Mouse (Mus musculus) central nervous system, embryonic 14 days (tissue): Measurements from ENCODE around the gene Hdhd3. TPM values are rescaled to one million over a fixed set of nuclear protein-coding genes. Genes with fewer than 3 reads are reported as not detected.

ENCODE experiments used
- polyA plus RNA-seq: library from polyadenylated mRNA; depleted of rRNA; stranded (reverse); fragments of >200 nt; gene quantifications from 2 replicates; pipeline ENCODE4 v1.2.3, GENCODE M21; 2012; rRNA removed

Hdhd3 gene
- 5.9 and 6.4 TPM in 2 replicates for polyA plus RNA-seq

DNA sequence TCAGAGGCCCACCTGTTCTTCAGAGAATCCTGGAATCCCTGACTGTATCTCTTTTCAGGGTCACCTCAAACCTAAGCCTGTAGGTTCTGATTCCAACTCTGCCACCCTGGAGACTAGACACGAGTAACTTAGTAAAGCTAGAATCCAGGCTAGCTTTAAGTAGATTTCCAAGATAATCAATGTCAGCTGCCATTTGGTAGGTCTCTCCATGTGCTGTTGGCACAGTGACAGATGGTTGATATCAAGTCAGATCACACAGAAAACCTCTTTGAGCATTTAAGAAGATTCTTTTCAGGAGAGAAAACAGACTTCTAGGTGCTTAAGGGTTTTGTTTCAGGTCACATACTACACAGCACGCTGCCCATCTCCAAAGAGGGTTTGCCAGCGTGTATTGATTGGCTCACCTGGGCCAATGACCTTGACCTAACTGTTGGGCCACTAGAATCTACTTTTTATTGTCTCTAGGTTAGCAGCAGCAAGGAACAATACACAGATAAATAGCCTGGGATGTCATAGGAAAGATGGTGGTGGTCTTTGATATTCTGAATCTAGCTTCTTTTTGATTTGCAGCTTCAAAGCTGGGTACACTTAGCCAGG is at the start of gene Hdhd3:
Gene Hdhd3, minus strand, starts transcription at position 94 of the 597 bp plus-strand sequence.

DNA sequence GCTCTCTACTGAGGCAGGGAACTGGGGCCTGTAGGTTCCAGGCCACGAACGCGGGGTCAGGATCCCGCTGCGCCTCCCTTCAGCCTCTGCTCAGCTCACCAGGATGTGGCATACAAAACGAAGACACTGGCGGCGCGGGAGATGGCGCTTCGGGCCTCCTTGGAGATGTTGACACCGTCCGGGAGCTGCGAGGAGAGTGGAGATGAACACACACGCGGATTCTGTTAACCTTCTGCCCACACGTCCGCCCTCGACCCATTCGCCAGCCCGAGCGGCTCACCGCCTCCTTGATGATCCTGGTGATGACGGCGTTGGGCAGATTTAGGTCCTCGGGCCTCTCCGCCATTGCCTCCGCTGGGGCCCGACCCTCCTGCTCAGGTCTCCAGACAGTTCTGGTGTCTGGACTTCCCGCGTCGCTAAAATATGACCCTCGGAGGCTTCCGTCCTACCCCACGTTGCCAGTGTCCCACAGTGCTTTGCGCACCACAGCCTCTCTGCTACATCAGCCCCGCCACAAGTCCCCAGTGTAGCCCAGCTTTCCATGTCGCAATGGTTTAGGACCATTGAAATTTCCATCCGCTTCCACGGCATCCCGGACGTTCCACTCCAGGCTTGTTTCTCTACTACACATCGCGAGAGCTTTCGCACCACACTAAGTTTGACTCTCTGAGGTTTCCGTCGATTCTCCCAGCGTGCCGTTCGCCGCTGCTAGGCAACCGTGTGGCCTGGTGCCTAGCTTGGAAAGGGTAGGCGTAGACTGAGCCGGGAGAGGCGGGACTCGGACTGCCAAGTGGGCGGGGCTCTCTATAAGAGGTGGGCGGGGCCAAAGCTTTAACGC is 21.6 kb upstream of the Hdhd3 start, which contains the start of the genes Pole3 and 4933430I17Rik:
Gene Pole3, minus strand, starts transcription at position 418 of the 838 bp plus-strand sequence.
Gene 4933430I17Rik, plus strand, starts transcription at position 719 of the 838 bp plus-strand sequence.

DNA sequence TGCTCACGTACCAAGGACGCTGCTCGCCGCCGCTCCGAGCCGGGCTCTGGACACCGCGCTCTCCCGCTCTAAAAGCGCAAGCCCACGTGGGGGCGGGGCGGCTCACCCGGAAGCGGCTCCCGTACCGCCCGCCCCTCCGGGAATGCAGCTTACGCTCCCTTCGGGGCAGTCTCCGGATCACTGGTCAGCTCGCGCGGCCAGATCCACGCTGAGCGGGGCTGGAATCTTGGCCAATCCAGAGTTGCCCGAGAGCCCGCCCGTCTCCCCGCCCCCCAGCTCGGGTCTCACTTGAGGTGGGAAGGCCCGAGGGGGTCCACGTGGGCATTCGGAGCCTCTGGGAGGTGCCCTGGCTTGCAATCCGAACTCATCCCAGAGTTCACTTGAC is 16.6 kb upstream of the Hdhd3 start, which contains the start of gene Alad:
Gene Alad, minus strand, starts transcription at position 70 of the 385 bp plus-strand sequence.

DNA sequence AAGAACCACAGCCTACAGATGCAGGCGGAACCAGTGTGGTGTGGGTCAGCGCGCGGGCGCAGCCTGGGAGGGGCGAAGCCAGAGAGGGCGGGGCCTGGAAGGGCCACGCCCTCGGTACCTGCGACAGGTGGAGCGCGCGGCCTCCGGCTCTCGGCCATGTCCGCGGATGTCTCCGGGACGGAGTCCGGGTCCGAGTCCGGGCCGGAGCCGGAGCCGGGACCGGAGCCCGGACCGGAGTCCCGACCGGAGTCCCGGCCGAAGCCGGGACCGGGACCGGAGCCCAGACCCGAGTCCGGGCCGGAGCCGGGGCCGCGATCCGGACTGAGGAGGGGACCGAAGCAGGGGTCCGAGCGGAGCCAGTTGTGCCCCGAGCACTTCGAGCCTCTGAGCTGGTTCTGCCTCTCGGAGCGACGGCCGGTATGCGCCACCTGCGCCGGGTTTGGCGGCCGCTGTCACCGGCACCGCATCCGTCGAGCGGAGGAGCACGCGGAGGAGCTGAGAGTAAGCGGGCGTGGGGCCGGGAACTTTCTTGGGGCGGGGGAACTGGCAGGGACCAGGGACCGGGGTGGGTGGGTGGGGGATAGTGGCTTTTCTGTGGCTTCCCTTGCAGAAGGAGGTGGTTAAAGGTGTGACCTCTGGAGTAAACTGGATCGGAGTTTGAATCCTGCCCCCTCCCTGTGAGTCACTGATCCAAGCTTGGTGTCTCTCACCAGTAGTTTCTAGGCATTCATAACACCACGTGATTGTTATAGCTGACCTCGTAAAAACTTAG is 23.1 kb downstream of the Hdhd3 start, which contains the start of gene Bspry:
Gene Bspry, plus strand, starts transcription at position 117 of the 772 bp plus-strand sequence.

GRCm38 (mm10) chr4:62470598-62471051 is 32.6 kb downstream of the Hdhd3 start, which contains the start of gene Wdr31:
Gene Wdr31, minus strand, starts transcription at chr4:62470896.

Other genes with a start within 250 kb of the Hdhd3 start
- gene Slc31a2, start 240.9 kb downstream of the Hdhd3 start, polyA plus RNA-seq = 11.3 and 12.6 TPM in 2 replicates
- 22.2 and 23.2 TPM in 2 replicates for gene Fkbp15, start 142.9 kb downstream of the Hdhd3 start, polyA plus RNA-seq
- gene Slc31a1, start 142.7 kb downstream of the Hdhd3 start, polyA plus RNA-seq = 28.3 and 30.0 TPM in 2 replicates
- 104 and 108 TPM in 2 replicates for gene Cdc26, start 94.8 kb downstream of the Hdhd3 start, polyA plus RNA-seq
- gene Prpf4, start 94.7 kb downstream of the Hdhd3 start, polyA plus RNA-seq = 24.2 and 25.2 TPM in 2 replicates
- 0.84 and 0.88 TPM in 2 replicates for gene Rnf183, start 68.2 kb downstream of the Hdhd3 start, polyA plus RNA-seq
- gene Wdr31, start 32.6 kb downstream of the Hdhd3 start, polyA plus RNA-seq = 7.2 and 7.9 TPM in 2 replicates
- gene Bspry, start 23.4 kb downstream of the Hdhd3 start, polyA plus RNA-seq = 0.39 and 1.6 TPM in 2 replicates
- gene Alad, start 16.5 kb upstream of the Hdhd3 start, polyA plus RNA-seq = 40.8 and 49.2 TPM in 2 replicates
- gene Pole3, start 21.6 kb upstream of the Hdhd3 start, polyA plus RNA-seq = 49.2 and 57.0 TPM in 2 replicates
- gene 4933430I17Rik, start 21.9 kb upstream of the Hdhd3 start, polyA plus RNA-seq = 1.1 TPM in 2 replicates
- 64.8 and 74.9 TPM in 2 replicates for gene Rgs3, start 56.4 kb upstream of the Hdhd3 start, polyA plus RNA-seq